ENCODE assay signal across 9 mouse cellular contexts in genomic region chr9:101077486-101077885, GRCm38 (mm10). TPM values are rescaled to one million over a fixed set of nuclear protein-coding genes. Genes with fewer than 3 reads are reported as not detected.
DNase-seq lines count a peak whose midpoint lies in the region; ATAC-seq and TF ChIP-seq lines count a peak whose summit lies in the region.
"Had no signal": no experiment of that assay in that cellular context is flagged by ENCODE, and none has a peak within 500 bp of the region (broad histone marks: within the 10 kb centered on the region; RNA-seq: fewer than 3 reads in every experiment).

No protein-coding gene starts in this region.

- no peak for TF ChIP-seq CTCF in stomach, postnatal 0 days (IDR thresholded peaks at IDR 0.05; ENCODE audit: low read depth)

- peaks cover 27% of the 10 kb centered on the region for H3K36me3 ChIP-seq in megakaryocyte, embryonic 14.5 days (replicated peaks; ENCODE audit: low read length)
- H3K36me3 ChIP-seq in forebrain, embryonic 12.5 days (replicated peaks) = no peaks in the 10 kb centered on the region
- no peaks in the 10 kb centered on the region; the same call in 1 of the 2 replicates for H3K36me3 ChIP-seq in limb, embryonic 14.5 days (ENCODE audit: control insufficient read depth, insufficient read depth, low read length)
- no peaks in the 10 kb centered on the region for H3K36me3 ChIP-seq in stomach, postnatal 0 days (ENCODE audit: control insufficient read depth, insufficient read depth, low read length)

- H3K4me1 ChIP-seq in megakaryocyte, embryonic 14.5 days = peaks cover 44% of the 10 kb centered on the region
- H3K4me1 ChIP-seq in forebrain, embryonic 12.5 days = peaks cover 36% of the 10 kb centered on the region
- H3K4me1 ChIP-seq in limb, embryonic 14.5 days (ENCODE audit: control insufficient read depth, insufficient read depth, low read length) = peaks cover 33% of the 10 kb centered on the region
- H3K4me1 ChIP-seq in stomach, postnatal 0 days (replicated peaks; ENCODE audit: control insufficient read depth, insufficient read depth) = 0 out of 2 replicates have a peak, but pooled peaks cover 5% of the 10 kb centered on the region

- TF ChIP-seq POLR2A in limb, embryonic 14.5 days (IDR thresholded peaks at IDR 0.05; ENCODE audit: borderline replicate concordance, extremely low read depth, insufficient read depth, insufficient read length) = no peak

- H3K4me3 ChIP-seq in megakaryocyte, embryonic 14.5 days (replicated peaks) = peak overlapping the region; percentile 98
- H3K4me3 ChIP-seq in forebrain, embryonic 12.5 days (replicated peaks) = peak overlapping the region; percentile 77
- peak overlapping the region; percentile 97 for H3K4me3 ChIP-seq in limb, embryonic 14.5 days (replicated peaks; ENCODE audit: low read length)
- H3K4me3 ChIP-seq in stomach, postnatal 0 days (ENCODE audit: low read depth, low read length) = peak overlapping the region; percentile 98

- H3K4me2 ChIP-seq in forebrain, embryonic 12.5 days = peak overlapping the region; percentile 88
- peak overlapping the region; percentile 90 for H3K4me2 ChIP-seq in limb, embryonic 14.5 days (replicated peaks; ENCODE audit: low read depth, low read length, severe bottlenecking)
- peak overlapping the region; percentile 70 for H3K4me2 ChIP-seq in stomach, postnatal 0 days (replicated peaks; ENCODE audit: low read depth)

- no peak for DNase-seq in limb, embryonic 14.5 days (ENCODE audit: low spot score)
- DNase-seq in stomach, postnatal 0 days (ENCODE audit: low spot score) = no peak
- DNase-seq in gastrocnemius, adult 18-20 months (ENCODE audit: low spot score) = no peak
- no peak for DNase-seq in frontal cortex, postnatal 25 days (ENCODE audit: low spot score in 2 of 2)
- DNase-seq: layer of hippocampus, postnatal 36 days; thymus, adult 18-20 months had no signal

- H3K9me3 ChIP-seq in megakaryocyte, embryonic 14.5 days = no peaks in the 10 kb centered on the region
- no peaks in the 10 kb centered on the region for H3K9me3 ChIP-seq in forebrain, embryonic 12.5 days
- no peaks in the 10 kb centered on the region for H3K9me3 ChIP-seq in limb, embryonic 14.5 days (ENCODE audit: control insufficient read depth, low read length)
- H3K9me3 ChIP-seq in stomach, postnatal 0 days (ENCODE audit: control insufficient read depth, low read length) = no peaks in the 10 kb centered on the region

- no peaks in the 10 kb centered on the region for H3K27me3 ChIP-seq in megakaryocyte, embryonic 14.5 days (replicated peaks)
- no peaks in the 10 kb centered on the region for H3K27me3 ChIP-seq in forebrain, embryonic 12.5 days
- H3K27me3 ChIP-seq in limb, embryonic 14.5 days (ENCODE audit: control insufficient read depth, insufficient read depth, low read length) = no peaks in the 10 kb centered on the region
- no peaks in the 10 kb centered on the region for H3K27me3 ChIP-seq in stomach, postnatal 0 days (ENCODE audit: control insufficient read depth, insufficient read depth, low read length)

- no peak overlapping the region for H3K27ac ChIP-seq in forebrain, embryonic 12.5 days
- no peak overlapping the region for H3K27ac ChIP-seq in limb, embryonic 14.5 days (replicated peaks; ENCODE audit: low read depth, low read length)
- H3K27ac ChIP-seq in stomach, postnatal 0 days (replicated peaks) = no peak overlapping the region

- H3K9ac ChIP-seq in forebrain, embryonic 12.5 days = peak overlapping the region; percentile 97
- H3K9ac ChIP-seq in limb, embryonic 14.5 days (ENCODE audit: low read depth, low read length, severe bottlenecking) = peak overlapping the region; percentile 99
- peak overlapping the region; percentile 99; the same call in 1 of the 2 replicates for H3K9ac ChIP-seq in stomach, postnatal 0 days (ENCODE audit: low read length)

- TF ChIP-seq EP300 in stomach, postnatal 0 days (optimal IDR thresholded peaks at IDR 0.05) = no peak

- ATAC-seq in megakaryocyte, adult 5-6 weeks (ENCODE audit: poor library complexity, severe bottlenecking) = no peak
- ATAC-seq in forebrain, embryonic 12.5 days (ENCODE audit: low FRiP score) = no peak
- ATAC-seq in limb, embryonic 14.5 days (ENCODE audit: low FRiP score, low read depth) = no peak
- ATAC-seq in stomach, postnatal 0 days (ENCODE audit: low FRiP score, low TSS enrichment) = no peak

RNA-seq across cellular contexts. Expression of gene Msl2, which starts 3.6 kb away (rescaled TPM):
- 4.8 and 8.7 TPM in 2 replicates for polyA plus RNA-seq in megakaryocyte, embryonic 14.5 days (2012; ENCODE audit: insufficient read depth, low replicate concordance)
- total RNA-seq in megakaryocyte, adult 5-6 weeks (2015) = 85.6 and 92.6 TPM in 2 replicates
- total RNA-seq in megakaryocyte, adult 5-6 weeks (2017) = 44.9 and 53.4 TPM in 2 replicates
- 7.6 and 8.0 TPM in 2 replicates for polyA plus RNA-seq in forebrain, embryonic 12.5 days (2016; fragmentation: Nextera tagmentation; extraction: Ambion mirVana)
- 22.4 and 26.9 TPM in 2 replicates for polyA plus RNA-seq in limb, embryonic 14.5 days (2012; rRNA removed)
- polyA plus RNA-seq in limb, embryonic 14.5 days (2014; fragmentation: Nextera tagmentation; extraction: Ambion mirVana) = 6.9 and 7.0 TPM in 2 replicates
- 3.0 and 3.5 TPM in 2 replicates for polyA plus RNA-seq in stomach, postnatal 0 days (2015; fragmentation: Nextera tagmentation; extraction: Ambion mirVana)
- total RNA-seq in gastrocnemius, adult 18-20 months (2021) = 10 to 100 TPM; 26.3 to 27.5 TPM

RNA-seq across cellular contexts. Expression of gene Pccb, which starts 42.8 kb away (rescaled TPM):
- 2.4 and 69.9 TPM in 2 replicates for polyA plus RNA-seq in megakaryocyte, embryonic 14.5 days (2012; ENCODE audit: insufficient read depth, low replicate concordance)
- total RNA-seq in megakaryocyte, adult 5-6 weeks (2015) = 9.8 and 12.2 TPM in 2 replicates
- total RNA-seq in megakaryocyte, adult 5-6 weeks (2017) = 6.4 and 8.0 TPM in 2 replicates
- 16.6 and 17.0 TPM in 2 replicates for polyA plus RNA-seq in forebrain, embryonic 12.5 days (2016; fragmentation: Nextera tagmentation; extraction: Ambion mirVana)
- polyA plus RNA-seq in limb, embryonic 14.5 days (2012; rRNA removed) = 73.7 and 80.0 TPM in 2 replicates
- 29.6 and 30.0 TPM in 2 replicates for polyA plus RNA-seq in limb, embryonic 14.5 days (2014; fragmentation: Nextera tagmentation; extraction: Ambion mirVana)
- polyA plus RNA-seq in stomach, postnatal 0 days (2015; fragmentation: Nextera tagmentation; extraction: Ambion mirVana) = 28.7 and 29.9 TPM in 2 replicates
- total RNA-seq in gastrocnemius, adult 18-20 months (2021) = 10 to 100 TPM; 58.9 to 62.4 TPM
